Mouse (Mus musculus) right cerebral cortex, postnatal 25 days (tissue): ENCODE results near the gene Ros1.
A peak's percentile ranks its signal among the peaks of the same experiment; 100 is the strongest.

Experiments used
- DNase-seq: peaks from one replicate; pipeline ENCODE4 v3.0.0; 2022

Ros1 gene

GRCm38 (mm10) chr10:52194957-52195852, at the start of gene Ros1:
Ros1 (minus strand) TSS chr10:52195244.
- no peak for DNase-seq

GRCm38 (mm10) chr10:52242680-52243323, 47.8 kb upstream of the Ros1 start:
- DNase-seq = no peak

GRCm38 (mm10) chr10:52242015-52242414, 47.0 kb upstream of the Ros1 start:
- DNase-seq = no peak

- no peak for DNase-seq
Observed at GRCm38 (mm10) chr10:52235461-52235860, 40.4 kb upstream of the Ros1 start.

GRCm38 (mm10) chr10:52234654-52234981, 39.6 kb upstream of the Ros1 start:
- DNase-seq = no peak

GRCm38 (mm10) chr10:52233969-52234653, 39.1 kb upstream of the Ros1 start:
- DNase-seq = peak; percentile 31

- peak; percentile 49 for DNase-seq
Observed at GRCm38 (mm10) chr10:52233301-52233968, 38.4 kb upstream of the Ros1 start, which contains the start of gene Dcbld1. Dcbld1 (plus strand) TSS chr10:52233619.

- no peak for DNase-seq
Observed at GRCm38 (mm10) chr10:52232196-52233176, 37.4 kb upstream of the Ros1 start.

- no peak for DNase-seq
Observed at GRCm38 (mm10) chr10:52219600-52219999, 24.6 kb upstream of the Ros1 start.

GRCm38 (mm10) chr10:52217564-52217934, 22.5 kb upstream of the Ros1 start:
- no peak for DNase-seq

- peak; percentile 51 for DNase-seq
Observed at GRCm38 (mm10) chr10:52216797-52217563, 21.9 kb upstream of the Ros1 start.

- DNase-seq = no peak
Observed at GRCm38 (mm10) chr10:52215267-52215818, 20.3 kb upstream of the Ros1 start.

- no peak for DNase-seq
Observed at GRCm38 (mm10) chr10:52204006-52204405, 9.0 kb upstream of the Ros1 start.

GRCm38 (mm10) chr10:52185900-52186299, 9.1 kb downstream of the Ros1 start:
- DNase-seq = no peak

- no peak for DNase-seq
Observed at GRCm38 (mm10) chr10:52182878-52183277, 12.2 kb downstream of the Ros1 start.

- no peak for DNase-seq
Observed at GRCm38 (mm10) chr10:52174376-52174775, 20.7 kb downstream of the Ros1 start.

GRCm38 (mm10) chr10:52170489-52170888, 24.6 kb downstream of the Ros1 start:
- no peak for DNase-seq

- no peak for DNase-seq
Observed at GRCm38 (mm10) chr10:52169841-52170240, 25.2 kb downstream of the Ros1 start.

GRCm38 (mm10) chr10:52165376-52165775, 29.7 kb downstream of the Ros1 start:
- DNase-seq = no peak

GRCm38 (mm10) chr10:52160604-52161003, 34.4 kb downstream of the Ros1 start:
- no peak for DNase-seq

GRCm38 (mm10) chr10:52159704-52160103, 35.3 kb downstream of the Ros1 start:
- no peak for DNase-seq
